Mouse (Mus musculus): ENCODE measurements at regions not wholly inside any gene's neighbourhood (a gene's known extent, or its start where the extent isn't known, plus 50 kb on each side); places are given as distances from the start of the nearest gene placed in this dataset.

DNA sequence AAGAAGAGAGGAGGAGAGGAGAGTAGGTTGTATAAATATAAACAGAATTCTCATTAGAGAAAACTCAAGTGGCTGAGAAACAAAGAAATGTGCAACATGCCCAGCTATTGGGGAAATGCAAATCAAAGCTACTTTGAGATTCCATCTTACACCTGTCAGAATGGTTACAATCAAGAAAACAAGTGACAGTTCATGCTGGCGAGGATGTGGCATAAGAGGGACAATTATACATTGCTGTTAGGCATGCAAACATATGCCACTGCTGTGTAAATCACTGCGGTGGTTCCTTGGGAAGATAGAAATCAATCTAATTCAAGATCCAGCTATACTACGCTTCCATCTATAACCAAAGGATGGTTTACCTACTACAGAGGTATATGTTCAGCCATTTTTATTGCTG is 300.4 kb upstream of the Kynu start:
- TF ChIP-seq CTCF (IDR thresholded peaks at IDR 0.05; ENCODE audit: low read depth) (no peak), EP300 (IDR thresholded peaks at IDR 0.05; ENCODE audit: low read depth) (no peak)
